Mouse (Mus musculus): Measurements from ENCODE around the gene Zfp202.

- TF ChIP-seq CTCF (IDR thresholded peaks at IDR 0.05; ENCODE audit: extremely low read depth, insufficient read length, insufficient replicate concordance, low read depth, low read length) (no peak), POLR2A (IDR thresholded peaks at IDR 0.05; ENCODE audit: low read depth, low read length) (no peak)
Measured at GRCm38 (mm10) chr9:40239749-40240148, 47.6 kb downstream of the Zfp202 start.
